Mouse (Mus musculus): ENCODE results near the gene Polr1e. TPM values are rescaled to one million over a fixed set of nuclear protein-coding genes. Genes with fewer than 3 reads are reported as not detected.
"Not testable (repeated sequence)": the region's sequence is repeated elsewhere in the genome, so short reads cannot be mapped to it uniquely, and the experiment has no call there.

Gene Polr1e
- total RNA-seq, 2 experiments from 2014 or later: 11.3 to 12.8 TPM

- no peak for DNase-seq (ENCODE audit: low spot score in 2 of 2)
- no peak overlapping the region; the same call in 1 of the 2 replicates for H3K4me3 ChIP-seq
- 0 out of 2 replicates have a peak overlapping the region, but pooled peaks have one; percentile 93 for H3K27ac ChIP-seq
- no peak for TF ChIP-seq CTCF (conservative IDR thresholded peaks at IDR 0.05)
Measured at GRCm38 (mm10) chr4:44982440-44983130, 35.8 kb upstream of the Polr1e start.

- no peak overlapping the region for H3K4me3 ChIP-seq
- no peak overlapping the region for H3K27ac ChIP-seq
- no peak for DNase-seq (ENCODE audit: low spot score in 2 of 2)
- no peak for TF ChIP-seq CTCF (conservative IDR thresholded peaks at IDR 0.05)
Measured at GRCm38 (mm10) chr4:44983131-44983740, 35.1 kb upstream of the Polr1e start.

- no peak for DNase-seq (ENCODE audit: low spot score in 2 of 2)
- H3K27ac ChIP-seq: no peak overlapping the region
- TF ChIP-seq CTCF (conservative IDR thresholded peaks at IDR 0.05): no peak
- no peak overlapping the region for H3K4me3 ChIP-seq
Measured at GRCm38 (mm10) chr4:44990560-44990959, 27.8 kb upstream of the Polr1e start.

- H3K27ac ChIP-seq; H3K4me3 ChIP-seq; DNase-seq (ENCODE audit: low spot score in 2 of 2): not testable (repeated sequence)
Measured at GRCm38 (mm10) chr4:44992330-44992729, 26.1 kb upstream of the Polr1e start.

- not testable (repeated sequence) for H3K4me3 ChIP-seq; H3K27ac ChIP-seq; DNase-seq (ENCODE audit: low spot score in 2 of 2)
Measured at GRCm38 (mm10) chr4:44993179-44993578, 25.2 kb upstream of the Polr1e start.

- Histone ChIP-seq H3K27ac (no peak overlapping the region), H3K4me3 (no peak overlapping the region)
- no peak for DNase-seq (ENCODE audit: low spot score in 2 of 2)
- TF ChIP-seq CTCF (conservative IDR thresholded peaks at IDR 0.05): no peak
Measured at GRCm38 (mm10) chr4:44993847-44994246, 24.5 kb upstream of the Polr1e start.

GRCm38 (mm10) chr4:44994776-44995175, 23.6 kb upstream of the Polr1e start:
- no peak for DNase-seq (ENCODE audit: low spot score in 2 of 2)

GRCm38 (mm10) chr4:44998071-44998470, 20.3 kb upstream of the Polr1e start:
- no peak overlapping the region for H3K27ac ChIP-seq
- TF ChIP-seq CTCF (conservative IDR thresholded peaks at IDR 0.05): no peak
- no peak for DNase-seq (ENCODE audit: low spot score in 2 of 2)
- no peak overlapping the region for H3K4me3 ChIP-seq

More at GRCm38 (mm10) chr4:44994776-44995175, 23.6 kb upstream of the Polr1e start:
- no peak for TF ChIP-seq CTCF (conservative IDR thresholded peaks at IDR 0.05)
- H3K27ac ChIP-seq: no peak overlapping the region
- no peak overlapping the region for H3K4me3 ChIP-seq

- Histone ChIP-seq H3K27ac (no peak overlapping the region), H3K4me3 (no peak overlapping the region)
- no peak for DNase-seq (ENCODE audit: low spot score in 2 of 2)
- TF ChIP-seq CTCF (conservative IDR thresholded peaks at IDR 0.05): no peak
Measured at GRCm38 (mm10) chr4:45000001-45000400, 18.4 kb upstream of the Polr1e start.

- DNase-seq (ENCODE audit: low spot score in 2 of 2): no peak
- no peak overlapping the region for H3K4me3 ChIP-seq
- no peak overlapping the region for H3K27ac ChIP-seq
- TF ChIP-seq CTCF (conservative IDR thresholded peaks at IDR 0.05): no peak
Measured at GRCm38 (mm10) chr4:45005452-45005851, 12.9 kb upstream of the Polr1e start.

GRCm38 (mm10) chr4:45010806-45011415, 7.5 kb upstream of the Polr1e start:
- H3K27ac ChIP-seq: peak overlapping the region; percentile 94
- TF ChIP-seq CTCF (conservative IDR thresholded peaks at IDR 0.05): no peak
- H3K4me3 ChIP-seq: peak overlapping the region; percentile 68
- no peak for DNase-seq (ENCODE audit: low spot score in 2 of 2)

GRCm38 (mm10) chr4:45011581-45012104, 6.7 kb upstream of the Polr1e start:
- Histone ChIP-seq H3K4me3 (peak overlapping the region; percentile 68), H3K27ac (peak overlapping the region; percentile 94)
- TF ChIP-seq CTCF (conservative IDR thresholded peaks at IDR 0.05): no peak
- DNase-seq (ENCODE audit: low spot score in 2 of 2): peak; percentile 40
